Mouse (Mus musculus) lung, postnatal 0 days (tissue): ENCODE measurements at regions not wholly inside any gene's neighbourhood (a gene's known extent, or its start where the extent isn't known, plus 50 kb on each side); places are given as distances from the start of the nearest gene placed in this dataset.

ENCODE experiments used
- CTCF ChIP-seq: IDR thresholded peaks from 2 replicates; pipeline ENCODE4 v1.5.1; 2016; ENCODE audit warnings: antibody characterized with exemption, mild to moderate bottlenecking
- EP300 ChIP-seq: IDR thresholded peaks from 2 replicates; pipeline ENCODE4 v1.6.1; 2016; ENCODE audit warnings: antibody characterized with exemption, mild to moderate bottlenecking, control low read depth

- TF ChIP-seq CTCF (no peak), EP300 (no peak)
Observed at GRCm38 (mm10) chr8:107872121-107872520, 70.3 kb upstream of the Zfhx3 start.
